Mouse (Mus musculus) left cerebral cortex, adult 18-20 months (tissue): ENCODE results near the gene Slain2. TPM values are rescaled to one million over a fixed set of nuclear protein-coding genes. Genes with fewer than 3 reads are reported as not detected.

Experiments
- DNase-seq, 2 experiments: peaks; one replicate each; pipeline ENCODE4 v3.0.0; 2021 to 2022; ENCODE audit warnings: low spot score in 2 of 2, mixed read lengths in 1 of 2
- long read RNA-seq, 2 experiments: library from polyadenylated mRNA; stranded (forward); transcript quantifications; one replicate each; pipeline ENCODE4 v2.0.0; 2021
- total RNA-seq, 2 experiments: library from RNA; stranded (reverse); gene quantifications; 2 replicates each; pipeline ENCODE4 v1.2.3; 2021

Gene Slain2
- total RNA-seq = 10 to 100 TPM; 21.9 to 25.3 TPM
- long read RNA-seq, experiment 1, full-length matches to known transcripts = 25 of 30 reads
- long read RNA-seq, experiment 1, partial matches to known transcripts = 2 of 30 reads
- long read RNA-seq, experiment 1, other reads (novel, unspliced or antisense) = 3 of 30 reads
- long read RNA-seq, experiment 2, full-length matches to known transcripts = 18 of 23 reads
- long read RNA-seq, experiment 2, partial matches to known transcripts = 1 of 23 reads
- long read RNA-seq, experiment 2, other reads (novel, unspliced or antisense) = 4 of 23 reads

DNA sequence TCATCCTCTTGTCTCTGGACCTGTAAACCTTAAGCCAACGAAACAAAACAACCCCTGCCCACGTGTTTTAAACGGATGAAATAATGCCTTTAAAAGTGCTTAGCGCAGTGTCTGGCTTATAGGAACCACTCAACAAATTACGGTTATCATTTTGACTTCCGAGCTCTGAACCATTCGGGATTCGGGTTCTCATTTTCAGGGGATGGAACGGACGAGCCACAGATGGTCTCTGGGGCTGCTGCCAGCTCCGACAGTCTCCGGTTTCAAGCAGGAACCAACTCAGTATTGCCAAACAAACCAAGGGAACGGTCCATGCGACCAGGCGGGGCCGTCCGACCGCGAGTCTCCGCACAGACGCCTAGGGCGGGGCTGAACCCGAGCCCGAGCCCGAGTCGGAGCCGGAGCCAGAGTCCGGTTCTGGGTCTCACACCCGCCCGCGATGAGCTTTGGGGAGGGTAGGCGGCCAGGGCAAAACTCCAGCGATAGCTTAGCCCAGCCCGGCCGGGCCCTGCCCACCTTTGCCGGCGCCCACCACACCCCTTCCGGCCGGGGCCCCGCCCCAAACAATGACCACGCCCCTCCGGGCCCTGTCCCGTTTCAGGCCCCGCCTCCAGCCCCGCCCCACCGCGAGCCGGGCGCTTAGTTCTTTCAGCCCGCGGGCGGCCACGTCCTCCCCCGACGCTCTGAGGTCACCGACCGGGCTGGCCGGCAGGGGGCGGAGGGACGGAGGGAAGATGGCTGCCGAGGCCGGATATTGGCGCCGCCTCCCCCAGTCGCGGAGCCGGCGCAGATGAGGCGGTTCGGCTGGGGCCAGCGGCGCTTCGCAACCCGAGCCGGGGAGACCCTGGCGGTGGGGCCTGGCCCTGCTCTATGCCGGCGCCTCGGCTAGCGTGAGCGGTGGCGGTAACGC lies at the start of gene Slain2:
Gene Slain2, plus strand, starts transcription at position 657 of the 910 bp plus-strand sequence.
- DNase-seq = peak; percentile 94 to 95

DNA sequence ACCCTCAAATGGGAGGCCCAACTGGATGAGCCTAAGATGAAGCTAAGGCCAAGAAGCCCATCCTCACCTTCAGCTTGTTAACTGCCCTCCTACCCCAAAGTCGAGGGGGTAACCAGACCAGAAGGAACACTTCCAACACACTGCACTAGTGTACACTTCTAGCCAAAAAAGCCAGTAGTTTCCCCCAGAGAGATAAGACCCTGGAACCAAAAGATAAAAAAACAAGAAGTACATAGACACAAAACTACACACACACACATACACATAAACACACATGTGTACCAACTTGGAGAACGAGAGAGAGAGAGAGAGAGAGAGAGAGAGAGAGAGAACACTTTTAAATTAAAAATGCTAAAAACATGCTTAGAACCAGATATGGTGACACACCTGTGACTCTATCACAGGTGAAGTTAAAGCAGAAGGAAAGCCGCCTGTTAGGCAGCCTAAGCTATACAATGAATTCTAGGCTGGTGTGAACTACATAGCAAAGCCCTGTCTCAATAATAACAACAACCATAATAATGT lies 49.4 kb upstream of the Slain2 start:
- no peak for DNase-seq

DNA sequence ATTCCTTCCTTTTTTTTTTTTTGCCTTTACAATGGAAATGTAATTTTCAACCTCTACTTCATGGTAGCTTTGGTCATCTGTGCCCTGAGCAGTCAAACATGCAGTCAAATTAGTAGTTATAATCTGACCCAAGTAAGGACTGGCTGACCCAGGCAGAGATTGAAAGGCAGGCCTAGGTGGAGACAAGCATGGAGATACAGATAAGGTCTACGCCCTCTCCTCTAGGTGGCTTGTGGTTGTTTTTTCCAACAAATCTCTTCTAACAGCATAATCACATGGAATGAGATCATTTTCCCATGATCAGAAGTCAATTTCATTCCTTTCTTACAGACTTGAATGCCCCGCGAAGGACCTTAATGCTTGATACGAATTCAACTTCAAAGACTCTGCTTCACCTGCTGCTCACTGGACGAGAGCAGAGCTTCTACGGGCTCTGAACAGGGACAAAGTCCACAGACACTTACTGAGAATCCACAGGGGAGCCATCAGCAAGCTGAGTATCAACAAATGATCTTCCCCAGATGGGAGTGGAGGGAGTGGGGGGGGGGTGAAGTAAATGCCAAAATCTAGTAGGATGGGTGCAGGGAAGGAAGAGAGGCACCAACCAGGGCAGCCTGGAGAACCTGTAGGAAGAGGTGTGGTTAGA lies 47.7 kb upstream of the Slain2 start:
- DNase-seq = no peak

DNA sequence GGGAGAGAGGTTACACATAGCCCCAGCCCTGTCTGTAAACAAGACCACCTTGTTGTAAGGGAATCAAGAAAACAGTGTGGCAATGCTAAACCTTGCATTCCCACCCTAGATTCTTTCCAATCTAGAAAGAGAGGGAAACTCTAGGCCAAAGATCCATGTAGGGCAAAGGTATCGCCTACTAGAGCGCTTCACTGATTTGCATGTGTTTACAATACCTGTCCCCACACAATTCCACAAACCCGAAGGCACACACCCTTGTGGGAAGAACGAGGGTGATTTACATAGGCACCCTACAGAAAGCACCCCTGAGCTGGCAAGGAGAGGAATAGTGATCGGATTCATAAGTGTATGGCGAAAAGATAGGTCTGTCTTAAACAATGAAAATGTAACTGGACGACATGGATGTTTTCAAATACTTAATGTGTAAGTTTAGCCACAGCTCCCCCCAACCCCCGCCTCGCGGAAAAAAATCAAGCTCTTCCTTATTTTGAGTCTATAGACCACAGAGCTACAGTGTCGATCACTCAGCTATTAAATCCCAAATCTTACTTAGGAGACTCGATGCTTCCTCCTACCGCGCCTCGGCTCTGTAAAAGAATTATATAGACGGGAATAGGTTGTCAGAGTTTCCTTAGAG lies 47.0 kb upstream of the Slain2 start:
- DNase-seq = no peak

DNA sequence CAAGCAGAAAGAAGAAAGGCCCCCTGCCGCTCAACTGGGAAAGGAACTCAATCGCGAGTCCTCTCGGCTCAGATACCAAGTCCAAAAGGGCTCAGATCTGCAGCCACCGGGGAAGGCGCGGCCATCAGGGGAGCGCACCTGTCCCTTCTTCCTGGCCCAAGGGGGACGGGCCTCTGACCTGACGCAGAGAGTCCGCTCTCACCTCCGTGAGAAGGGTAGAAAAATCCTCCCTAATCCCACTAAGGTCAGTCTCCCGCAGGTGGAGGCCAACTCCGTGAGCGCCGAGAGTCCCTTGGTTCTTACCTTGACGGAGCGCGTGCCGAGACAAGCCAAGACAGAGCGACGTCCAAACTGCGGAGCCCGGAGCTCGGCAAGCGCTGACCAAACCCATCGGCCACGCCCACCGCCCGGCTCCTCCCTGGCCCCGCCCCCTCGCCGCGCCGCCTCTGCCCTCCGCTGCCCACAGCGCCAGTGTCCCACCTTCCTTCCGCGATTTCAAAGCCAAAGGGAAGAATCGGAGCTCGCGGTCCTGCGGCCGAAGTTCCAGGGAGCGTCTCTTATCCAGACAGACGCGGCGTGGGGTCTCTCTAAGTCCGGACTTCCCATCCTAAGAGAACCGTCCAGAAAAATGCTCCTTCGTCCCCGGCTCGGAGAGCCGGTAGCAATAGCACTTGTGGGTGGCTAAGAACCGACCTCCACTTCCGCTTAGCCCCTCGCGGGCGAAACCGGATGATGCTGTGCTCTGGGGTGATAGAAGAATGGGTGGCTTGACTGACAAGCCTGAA lies 45.8 kb upstream of the Slain2 start, which contains the start of gene Tec:
Gene Tec, minus strand, starts transcription at position 393 of the 785 bp plus-strand sequence.
- DNase-seq = peak; percentile 73 to 81

DNA sequence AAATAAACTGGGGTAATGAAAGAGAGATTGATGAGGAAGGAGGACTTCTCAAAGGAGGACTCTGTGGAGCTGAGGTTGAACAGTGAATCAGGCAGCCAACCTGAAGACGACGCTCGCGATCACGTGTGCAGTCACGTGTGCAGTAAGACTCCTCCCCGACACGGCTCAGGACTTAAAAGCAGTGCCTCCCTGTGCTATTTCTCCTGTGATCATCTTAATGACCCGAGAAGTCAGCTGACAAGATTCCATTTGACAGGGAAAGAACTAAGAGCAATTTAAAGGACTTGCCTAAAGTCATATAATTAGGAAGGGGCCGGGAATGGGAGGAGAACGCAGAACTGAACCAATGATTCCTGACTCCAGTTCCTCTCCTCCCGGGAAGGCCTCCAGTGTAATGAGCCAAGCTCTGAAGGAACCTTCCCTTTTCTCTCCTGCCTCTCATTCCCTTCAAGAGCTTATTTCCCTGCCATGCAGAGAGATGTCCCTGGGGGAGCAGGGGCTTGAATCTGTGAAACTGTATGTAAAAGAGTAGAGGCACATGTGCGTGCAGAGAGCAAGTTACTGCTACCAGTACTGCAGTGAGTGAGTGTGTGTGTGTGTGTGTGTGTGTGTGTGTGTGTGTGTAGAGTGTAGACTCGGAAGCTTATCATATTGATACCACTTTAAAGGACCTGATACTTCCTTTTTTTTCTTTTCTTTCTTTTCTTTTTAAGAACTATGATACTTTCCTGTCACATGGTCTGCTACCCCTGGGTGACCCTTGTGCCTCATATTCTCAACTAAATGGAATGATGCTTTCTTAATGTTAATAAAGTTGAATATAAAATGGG lies 44.1 kb upstream of the Slain2 start:
- DNase-seq = no peak

DNA sequence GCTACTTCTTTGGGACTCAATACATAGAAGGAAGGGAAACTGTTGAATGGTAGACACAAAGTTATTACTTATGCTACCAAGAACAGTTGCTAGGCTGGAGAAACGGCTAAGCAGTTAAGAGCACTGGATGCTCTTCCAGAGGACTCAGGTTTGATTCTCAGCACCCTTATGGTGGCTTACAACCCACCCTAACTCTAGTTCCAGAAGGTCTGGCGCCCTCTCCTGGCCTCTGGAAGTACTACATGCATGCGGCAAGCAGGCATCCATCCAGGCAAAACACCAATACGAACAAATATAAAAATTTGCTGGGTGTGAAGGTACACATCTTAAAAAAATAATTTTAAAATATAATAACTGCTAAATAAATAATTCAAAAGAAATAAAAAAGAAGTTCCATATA lies 43.0 kb upstream of the Slain2 start:
- no peak for DNase-seq

DNA sequence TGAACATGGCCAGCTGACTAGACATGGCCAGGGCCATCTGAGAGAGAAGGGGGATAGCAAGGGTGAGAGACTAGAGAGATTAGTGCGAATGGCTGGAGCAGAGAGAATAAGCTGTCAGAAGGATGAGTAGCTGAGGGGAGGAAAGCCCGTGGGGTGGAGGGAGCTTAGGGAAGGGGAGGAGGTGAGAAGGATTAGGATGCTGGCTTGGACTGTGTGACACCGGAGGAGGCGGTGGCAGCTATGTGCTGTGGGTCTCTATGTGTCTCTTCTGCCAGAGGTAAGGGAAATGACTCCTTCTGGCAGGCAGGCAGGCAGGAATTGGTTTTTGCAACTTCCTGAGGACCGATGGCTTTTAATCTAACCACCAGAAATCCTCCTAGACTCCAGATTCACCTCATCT lies 34.4 kb upstream of the Slain2 start:
- no peak for DNase-seq

DNA sequence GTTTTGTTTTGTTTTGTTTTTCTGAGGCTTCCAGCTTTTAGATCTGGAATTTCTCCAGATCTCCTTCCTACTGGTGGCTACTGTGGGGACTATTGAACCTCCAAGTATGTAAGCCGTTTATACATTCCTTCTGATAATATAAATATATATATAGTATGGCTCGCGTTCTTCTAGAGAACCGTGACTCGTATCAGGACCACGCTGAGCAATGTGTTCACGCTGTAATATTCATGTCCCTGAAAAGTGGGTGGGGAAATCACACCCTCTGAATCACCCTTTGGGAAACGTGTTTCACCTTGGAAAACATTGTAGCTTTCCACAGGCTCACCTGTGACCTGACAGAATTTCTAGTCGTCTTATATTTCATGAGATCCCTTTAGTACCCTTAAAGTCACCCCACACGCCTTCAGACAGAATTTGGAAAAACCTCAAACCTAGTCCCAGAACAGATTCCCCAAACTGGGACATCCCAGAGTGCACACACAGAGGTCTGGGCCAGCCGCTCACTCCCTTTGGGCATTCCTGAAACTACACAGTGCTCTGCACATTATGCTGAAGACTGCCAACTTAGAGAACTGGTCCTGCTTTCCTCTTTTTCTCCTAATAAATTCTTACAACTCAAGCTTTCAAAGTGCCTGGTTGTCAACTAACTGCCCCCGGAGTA lies 32.2 kb upstream of the Slain2 start:
- no peak for DNase-seq

DNA sequence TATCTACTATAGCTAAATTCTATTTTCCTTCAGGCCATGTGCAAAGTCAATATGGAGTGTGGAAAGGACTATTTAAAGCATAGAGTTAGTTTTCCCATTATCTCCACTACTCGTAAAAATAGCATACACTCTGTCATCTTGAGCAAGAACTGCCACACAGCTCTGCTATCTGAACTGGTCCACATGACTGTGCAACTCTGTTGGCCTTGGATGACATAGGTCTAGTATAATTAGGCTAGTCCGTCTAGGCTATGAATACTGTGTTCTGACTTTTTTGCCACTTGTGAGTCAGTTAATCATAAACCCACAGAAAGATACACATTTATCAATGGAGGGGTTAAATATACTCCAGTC lies 31.7 kb upstream of the Slain2 start:
- DNase-seq = no peak

DNA sequence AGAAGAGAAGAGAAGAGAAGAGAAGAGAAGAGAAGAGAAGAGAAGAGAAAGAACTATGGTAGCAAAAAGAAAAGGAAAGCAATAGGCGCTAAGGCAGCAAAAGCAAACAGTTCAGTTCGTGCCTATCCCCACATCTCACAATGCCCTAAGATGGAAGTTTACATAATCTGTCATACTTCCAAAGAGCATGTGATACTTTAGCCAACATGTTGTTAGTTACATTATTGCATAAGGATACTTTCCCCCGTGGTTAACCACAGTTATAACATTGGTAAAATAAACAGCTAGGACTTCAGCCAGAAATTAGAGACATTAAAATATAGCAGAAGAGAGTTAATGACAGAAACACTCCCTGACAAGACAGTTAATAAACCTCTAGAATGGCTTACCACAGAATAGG lies 30.4 kb upstream of the Slain2 start:
- DNase-seq = no peak

DNA sequence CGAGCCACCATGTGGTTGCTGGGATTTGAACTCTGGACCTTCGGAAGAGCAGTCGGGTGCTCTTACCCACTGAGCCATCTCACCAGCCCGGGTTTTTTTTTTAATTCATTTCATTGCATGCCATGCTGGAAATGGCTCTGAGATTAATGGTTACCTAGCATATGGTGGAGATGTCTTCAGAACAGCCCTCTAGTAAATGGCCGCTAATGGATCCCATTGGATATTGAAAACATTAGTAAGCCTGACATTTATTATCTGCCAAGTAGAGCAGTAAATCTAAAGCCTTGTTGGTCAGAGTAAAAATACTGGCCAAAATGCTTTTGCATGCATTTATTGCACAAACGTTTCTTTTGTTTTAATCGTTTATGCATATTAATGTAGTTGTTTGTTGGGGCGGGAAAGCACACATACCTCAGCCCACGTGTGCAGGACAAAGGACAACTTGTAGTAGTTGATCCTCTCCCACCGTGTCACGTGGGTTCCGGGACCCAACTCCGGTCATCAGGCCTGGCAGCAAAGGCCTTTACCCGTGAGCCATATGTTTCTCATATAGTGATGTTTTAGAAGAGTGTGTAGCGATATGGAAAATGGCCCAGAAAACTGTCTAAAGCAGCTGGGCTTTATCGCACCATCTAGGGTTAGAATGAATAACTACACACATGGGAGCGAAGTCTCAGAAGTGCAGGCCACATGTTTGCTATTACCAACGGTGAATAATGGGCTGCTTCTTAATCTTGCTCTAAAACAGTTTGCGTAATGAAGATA lies 27.5 kb upstream of the Slain2 start:
- no peak for DNase-seq

DNA sequence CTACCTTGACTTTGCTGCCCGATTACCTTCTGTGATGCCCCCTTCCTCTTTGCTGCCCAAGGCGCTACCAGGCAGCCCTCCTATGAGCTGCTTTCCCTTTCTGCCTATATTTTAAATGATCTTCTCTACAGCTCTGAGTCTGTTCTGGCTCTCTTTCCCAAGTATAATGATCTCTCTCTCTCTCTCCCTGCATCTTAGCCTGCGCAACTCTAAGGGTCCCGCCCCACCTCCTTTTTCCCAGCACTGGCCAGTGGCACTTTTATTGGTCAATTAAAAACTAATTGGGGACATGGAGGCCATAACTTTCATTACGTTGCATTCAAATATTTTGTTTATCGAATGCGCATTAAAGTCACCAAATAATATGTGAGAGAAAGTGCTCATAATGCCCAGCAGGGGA lies 25.8 kb upstream of the Slain2 start:
- DNase-seq = no peak

DNA sequence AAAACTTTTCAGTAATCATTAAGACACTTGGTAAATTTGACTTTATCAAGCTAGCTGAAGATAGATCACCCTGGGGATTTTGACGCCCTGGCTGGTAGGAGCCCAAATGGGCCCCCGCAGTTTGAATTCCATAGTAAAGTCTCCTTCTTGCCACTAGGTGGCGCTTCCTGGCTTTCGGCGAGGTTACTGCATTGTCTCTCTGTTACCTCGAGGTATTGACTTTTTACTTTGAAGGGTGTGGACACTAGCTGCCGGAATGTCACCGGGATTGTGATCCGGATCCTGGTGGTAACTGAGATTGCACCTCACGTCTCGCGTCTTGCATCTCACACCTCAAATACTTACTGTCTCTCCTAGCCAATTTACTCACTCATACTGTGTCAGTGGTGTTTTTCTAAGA lies 22.6 kb upstream of the Slain2 start:
- peak; percentile 47 to 49 for DNase-seq

DNA sequence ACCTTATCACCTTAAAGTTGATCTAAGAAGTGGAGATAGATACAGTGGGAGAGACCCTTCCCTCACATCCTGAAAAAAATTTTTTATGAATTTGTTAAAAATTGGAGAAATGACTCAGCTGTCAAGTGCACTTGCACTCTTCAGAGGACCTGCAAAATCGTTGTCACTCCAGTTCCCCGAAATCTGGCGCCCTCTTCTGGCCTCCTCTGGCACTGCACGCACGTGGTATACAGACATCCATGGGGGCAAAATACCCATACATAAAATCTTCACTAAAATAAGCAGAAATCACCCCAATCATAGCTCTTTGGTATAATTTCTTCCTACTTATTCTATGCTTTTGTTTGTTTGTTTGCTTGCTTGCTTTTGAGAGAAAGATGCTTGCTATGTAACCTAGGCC lies 20.1 kb upstream of the Slain2 start:
- no peak for DNase-seq

DNA sequence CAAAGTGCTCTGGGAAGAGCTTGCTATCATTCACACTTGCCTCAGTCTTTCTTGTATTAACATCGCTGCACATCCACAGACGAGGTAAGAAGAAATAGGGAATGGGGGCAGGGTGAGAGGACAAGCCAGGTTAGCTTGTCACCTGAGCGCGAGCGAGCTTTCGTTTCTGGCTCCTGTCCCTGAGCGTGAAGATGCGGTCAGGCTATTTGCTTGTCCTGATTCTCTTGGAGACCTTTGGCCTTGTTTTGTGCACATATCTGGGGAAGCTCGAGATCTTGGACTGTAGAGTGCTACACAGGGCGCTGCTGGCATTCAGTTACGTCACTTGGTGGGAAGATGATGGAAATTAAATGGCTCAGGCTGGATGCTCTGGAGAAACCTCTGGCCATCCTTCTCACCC lies 18.8 kb upstream of the Slain2 start:
- no peak for DNase-seq

DNA sequence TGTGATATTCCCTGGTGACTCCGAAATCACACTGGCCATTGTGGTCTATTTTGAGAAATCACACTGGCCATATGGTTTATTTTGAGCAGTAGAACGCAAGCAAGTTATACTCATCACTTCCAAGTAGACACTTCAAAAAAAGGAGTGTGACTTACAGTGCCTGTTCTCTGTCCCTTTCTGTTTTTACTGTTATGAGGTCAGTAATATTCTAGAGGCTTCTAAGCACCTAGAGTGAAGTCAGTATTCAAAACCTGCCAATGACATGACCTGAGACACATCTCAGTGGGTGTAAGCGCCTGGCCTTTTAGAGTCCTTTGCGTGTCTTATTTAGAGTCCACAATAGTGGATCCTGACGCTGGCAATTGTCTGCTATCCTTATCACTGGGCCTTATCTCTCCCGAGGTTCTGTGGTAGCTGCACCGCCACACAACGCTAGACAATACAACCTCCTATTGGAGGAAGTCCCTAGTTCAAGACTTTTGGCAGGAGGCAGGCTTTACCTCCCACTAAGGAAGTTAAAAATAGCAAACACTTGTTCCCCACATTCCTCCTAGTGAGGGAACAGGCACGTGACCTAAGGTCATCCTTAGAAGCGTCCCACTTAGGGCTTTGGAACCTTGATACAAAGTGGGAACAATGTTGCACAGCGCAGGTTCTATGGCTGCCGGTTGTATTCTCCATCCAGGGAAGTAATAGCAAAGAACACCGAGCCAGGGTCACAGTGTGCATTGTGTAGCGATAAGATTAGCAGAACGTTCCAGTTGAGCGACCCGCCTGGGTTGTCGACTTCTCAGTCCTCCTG lies 17.4 kb upstream of the Slain2 start:
- no peak for DNase-seq
